Mouse (Mus musculus) mesoderm, embryonic 11.5 days (tissue): ENCODE data around the gene Hist2h2ab.
"Not testable (repeated sequence)": the region's sequence is repeated elsewhere in the genome, so short reads cannot be mapped to it uniquely, and the experiment has no call there.

Source experiments
- DNase-seq: peaks from one replicate; pipeline ENCODE4 v3.0.0-alpha.2; 2012; ENCODE audit warnings: low read depth, low spot score

The Hist2h2ab gene

DNA sequence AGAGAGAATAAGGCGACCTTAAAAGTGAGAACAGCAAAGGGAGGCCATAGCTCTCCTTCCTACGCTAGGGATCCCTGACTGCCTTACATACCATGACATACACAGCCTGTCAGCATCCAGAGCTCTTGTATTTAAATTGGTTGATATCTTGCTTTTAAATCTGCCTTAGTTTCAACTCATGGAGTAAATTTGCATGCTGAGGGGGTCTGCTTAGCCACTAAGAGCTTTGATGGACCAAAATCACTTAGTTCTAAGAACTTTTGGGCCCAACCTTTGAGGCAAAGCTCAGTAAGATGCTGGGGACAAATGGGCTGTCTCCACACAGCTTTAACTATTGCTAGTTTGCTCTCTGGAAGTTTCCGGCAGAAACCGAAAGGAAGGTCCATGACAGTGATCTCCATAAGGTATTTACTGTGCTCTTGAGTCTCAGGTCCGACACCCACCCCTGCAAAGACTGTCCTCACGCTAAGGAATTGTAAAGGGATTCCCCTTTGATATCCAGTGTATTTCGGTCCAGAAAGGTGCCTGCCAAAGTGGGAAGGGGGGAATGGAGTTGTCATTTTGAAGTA is 17.8 kb downstream of the Hist2h2ab start:
- DNase-seq: no peak

DNA sequence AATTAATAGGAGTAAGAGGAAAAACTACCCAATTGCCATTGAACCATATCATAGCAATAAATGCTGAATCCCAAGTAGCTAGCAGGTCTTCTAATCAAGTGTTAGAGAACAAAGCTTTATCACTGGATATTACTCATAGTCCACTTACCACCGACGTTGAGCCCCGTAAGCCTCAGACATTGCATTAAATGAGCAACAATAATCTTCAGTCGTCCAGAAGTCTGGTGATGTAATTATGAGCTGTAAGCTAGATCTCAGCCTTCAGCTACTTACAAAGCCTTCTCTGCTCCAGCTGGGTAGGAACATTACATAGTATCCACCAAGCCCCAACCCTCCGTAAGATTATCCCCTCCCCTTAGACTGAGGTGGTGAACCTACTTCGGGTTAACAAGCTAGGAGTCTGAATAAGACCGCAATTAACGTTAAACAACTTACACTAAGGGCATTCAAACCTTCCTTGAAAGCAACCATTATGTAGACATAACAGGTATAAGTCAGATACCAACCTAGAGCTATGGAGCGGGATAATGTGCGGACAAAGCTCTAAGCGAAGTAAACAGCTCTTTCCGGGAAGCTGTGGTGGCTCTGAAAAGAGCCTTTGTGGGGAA is 18.3 kb downstream of the Hist2h2ab start:
- no peak for DNase-seq

DNA sequence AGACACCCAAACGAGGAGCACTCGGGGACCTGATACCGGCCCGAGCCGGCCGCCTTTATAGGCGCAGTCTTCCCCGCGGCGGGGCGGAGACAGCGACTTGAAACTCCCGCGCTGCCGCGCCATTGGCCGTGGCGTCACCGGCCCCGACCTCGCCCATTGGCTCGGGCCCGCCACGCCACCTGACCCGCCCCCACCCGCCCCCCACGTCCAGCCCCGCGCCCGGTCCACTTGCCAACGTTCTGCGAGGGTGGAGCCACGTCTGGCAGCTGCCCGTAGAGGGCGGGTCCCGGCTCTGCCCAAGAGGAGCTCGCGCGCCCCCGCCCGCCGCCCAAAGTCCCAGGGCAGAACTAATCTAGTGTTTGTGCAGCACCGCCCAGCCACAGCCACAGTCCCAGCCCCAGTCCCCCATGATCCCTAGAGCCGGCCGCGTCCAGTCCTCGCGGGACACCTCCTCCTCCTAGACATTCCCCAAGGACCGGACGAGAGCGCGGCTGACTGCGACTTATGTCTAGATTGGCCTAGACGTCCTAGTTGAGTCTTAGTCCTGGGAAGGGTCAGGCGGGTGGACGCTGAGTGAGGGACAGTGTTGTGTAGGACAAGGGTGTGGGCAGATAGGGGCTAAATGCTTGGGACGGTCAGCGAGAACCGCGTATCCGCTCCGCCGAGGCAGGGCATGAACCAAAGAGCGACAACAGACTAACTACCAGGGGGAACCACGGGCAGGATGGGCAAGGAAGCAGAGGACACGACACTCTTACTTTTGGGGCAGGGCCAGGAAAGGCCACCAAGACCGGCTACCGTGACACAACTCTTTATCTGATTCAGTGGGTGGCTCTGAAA is 19.5 kb downstream of the Hist2h2ab start, which contains the start of gene Hist2h3c2:
TSS of gene Hist2h3c2 (minus strand) at position 174 of the 840 bp plus-strand sequence.
- DNase-seq: not testable (repeated sequence)

DNA sequence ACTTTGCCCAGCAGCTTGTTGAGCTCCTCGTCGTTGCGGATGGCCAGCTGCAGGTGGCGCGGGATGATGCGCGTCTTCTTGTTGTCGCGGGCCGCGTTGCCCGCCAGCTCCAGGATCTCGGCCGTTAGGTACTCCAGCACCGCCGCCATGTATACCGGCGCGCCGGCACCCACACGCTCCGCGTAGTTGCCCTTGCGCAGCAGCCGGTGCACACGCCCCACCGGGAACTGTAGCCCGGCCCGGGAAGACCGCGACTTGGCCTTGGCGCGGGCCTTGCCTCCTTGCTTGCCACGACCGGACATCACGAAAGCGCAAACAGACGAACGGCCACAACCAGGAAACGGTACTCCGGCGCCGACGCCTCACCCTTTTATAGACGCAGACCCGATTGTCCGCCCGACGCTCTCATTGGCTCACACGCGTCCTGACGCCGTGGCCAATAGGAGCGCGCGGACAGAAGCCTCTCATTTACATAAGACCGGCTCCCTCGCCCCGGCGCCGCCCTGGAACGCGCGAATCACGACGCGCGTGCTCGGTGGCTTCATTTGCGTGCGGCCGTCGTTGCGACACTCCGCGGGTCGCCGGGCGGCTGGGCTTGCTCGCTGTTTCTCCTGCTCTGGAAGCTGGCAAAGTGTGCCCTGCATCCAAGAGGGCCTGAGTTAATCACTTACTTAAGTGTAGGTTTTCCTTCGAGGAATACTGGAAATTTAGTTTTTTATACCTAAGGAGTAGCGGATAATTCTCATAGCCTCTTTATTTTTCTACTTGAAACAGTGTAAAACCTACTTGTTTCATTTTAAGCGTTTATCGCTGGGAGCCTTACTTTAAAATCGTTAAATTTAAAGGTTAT is 20.5 kb downstream of the Hist2h2ab start, which contains the start of gene Hist2h2aa2:
TSS of gene Hist2h2aa2 (minus strand) at position 328 of the 850 bp plus-strand sequence.
- DNase-seq: not testable (repeated sequence)

DNA sequence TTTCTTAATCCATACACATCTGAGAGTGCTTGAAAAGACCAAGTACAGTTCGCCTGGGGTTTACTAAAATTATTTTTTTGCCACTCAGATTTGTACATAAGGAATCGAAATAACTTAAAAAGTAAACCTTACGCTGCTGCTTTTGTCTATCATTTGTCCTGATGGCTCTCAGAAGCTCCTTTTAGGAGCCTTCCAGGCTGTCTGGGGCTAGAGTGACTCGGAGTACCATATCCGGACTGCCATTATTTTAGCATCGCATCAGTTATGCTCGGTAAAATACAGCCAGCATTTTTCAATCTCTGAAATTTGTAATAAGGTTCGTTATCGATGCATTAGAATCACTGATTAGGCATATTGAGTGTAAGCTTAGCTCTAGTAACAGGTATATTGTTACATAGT is 21.1 kb downstream of the Hist2h2ab start:
- no peak for DNase-seq

DNA sequence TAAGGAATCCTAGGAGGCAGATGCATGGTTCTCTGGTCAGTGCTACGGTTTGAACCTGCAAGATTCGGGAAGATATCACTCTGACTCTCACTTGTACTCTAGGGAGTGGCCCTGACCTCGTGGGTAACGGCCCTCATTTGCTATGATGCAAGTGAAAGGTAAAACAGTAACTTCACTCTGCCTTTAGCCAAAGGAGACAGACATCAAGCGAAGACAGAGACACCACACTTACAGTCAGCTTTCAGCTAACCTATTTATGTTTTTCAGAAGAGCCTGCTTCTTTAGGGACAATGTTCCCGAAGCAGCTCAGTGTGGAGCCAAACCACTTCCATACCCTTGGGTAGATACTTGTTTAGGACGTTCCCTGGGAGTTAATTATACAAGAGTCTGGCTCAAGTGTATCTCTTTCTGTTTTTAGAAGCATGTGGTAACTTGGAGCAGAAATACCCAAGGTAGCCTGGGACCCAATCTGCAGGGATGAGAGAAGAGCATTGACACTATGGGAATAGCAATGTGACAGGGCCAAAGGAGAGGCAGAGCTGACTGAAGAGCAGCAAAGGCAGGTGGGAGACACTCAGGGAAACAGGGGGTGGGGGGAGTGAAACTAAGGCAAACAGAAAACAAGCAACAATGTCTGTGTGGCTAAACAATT is 24.4 kb downstream of the Hist2h2ab start:
- no peak for DNase-seq

DNA sequence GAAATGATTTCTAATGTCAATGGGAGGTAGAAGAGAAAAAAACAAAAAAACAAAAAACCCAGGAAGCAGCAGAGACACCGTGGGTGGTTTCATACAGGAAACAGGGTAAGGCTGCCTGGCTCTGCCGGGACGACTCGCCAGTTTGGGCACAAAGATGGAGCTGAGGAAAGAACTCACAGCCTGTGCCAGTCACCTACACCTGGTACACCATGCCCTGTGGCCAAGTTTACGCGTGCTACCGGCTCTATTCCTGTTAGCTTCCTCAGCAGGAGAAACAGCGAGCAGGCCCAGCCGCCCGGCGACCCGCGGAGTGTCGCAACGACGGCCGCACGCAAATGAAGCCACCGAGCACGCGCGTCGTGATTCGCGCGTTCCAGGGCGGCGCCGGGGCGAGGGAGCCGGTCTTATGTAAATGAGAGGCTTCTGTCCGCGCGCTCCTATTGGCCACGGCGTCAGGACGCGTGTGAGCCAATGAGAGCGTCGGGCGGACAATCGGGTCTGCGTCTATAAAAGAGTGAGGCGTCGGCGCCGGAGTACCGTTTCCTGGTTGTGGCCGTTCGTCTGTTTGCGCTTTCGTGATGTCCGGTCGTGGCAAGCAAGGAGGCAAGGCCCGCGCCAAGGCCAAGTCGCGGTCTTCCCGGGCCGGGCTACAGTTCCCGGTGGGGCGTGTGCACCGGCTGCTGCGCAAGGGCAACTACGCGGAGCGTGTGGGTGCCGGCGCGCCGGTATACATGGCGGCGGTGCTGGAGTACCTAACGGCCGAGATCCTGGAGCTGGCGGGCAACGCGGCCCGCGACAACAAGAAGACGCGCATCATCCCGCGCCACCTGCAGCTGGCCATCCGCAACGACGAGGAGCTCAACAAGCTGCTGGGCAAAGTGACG is 25.6 kb downstream of the Hist2h2ab start, which contains the start of gene Hist2h2aa1:
TSS of gene Hist2h2aa1 (plus strand) at position 495 of the 884 bp plus-strand sequence.
- DNase-seq: peak; percentile 76

DNA sequence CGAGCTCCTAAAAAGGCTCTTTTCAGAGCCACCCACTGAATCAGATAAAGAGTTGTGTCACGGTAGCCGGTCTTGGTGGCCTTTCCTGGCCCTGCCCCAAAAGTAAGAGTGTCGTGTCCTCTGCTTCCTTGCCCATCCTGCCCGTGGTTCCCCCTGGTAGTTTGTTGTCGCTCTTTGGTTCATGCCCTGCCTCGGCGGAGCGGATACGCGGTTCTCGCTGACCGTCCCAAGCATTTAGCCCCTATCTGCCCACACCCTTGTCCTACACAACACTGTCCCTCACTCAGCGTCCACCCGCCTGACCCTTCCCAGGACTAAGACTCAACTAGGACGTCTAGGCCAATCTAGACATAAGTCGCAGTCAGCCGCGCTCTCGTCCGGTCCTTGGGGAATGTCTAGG is 26.4 kb downstream of the Hist2h2ab start:
- DNase-seq: not testable (repeated sequence)

DNA sequence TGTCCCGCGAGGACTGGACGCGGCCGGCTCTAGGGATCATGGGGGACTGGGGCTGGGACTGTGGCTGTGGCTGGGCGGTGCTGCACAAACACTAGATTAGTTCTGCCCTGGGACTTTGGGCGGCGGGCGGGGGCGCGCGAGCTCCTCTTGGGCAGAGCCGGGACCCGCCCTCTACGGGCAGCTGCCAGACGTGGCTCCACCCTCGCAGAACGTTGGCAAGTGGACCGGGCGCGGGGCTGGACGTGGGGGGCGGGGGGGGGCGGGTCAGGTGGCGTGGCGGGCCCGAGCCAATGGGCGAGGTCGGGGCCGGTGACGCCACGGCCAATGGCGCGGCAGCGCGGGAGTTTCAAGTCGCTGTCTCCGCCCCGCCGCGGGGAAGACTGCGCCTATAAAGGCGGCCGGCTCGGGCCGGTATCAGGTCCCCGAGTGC is 26.8 kb downstream of the Hist2h2ab start, which contains the start of gene Hist2h3c1:
TSS of gene Hist2h3c1 (plus strand) at position 259 of the 430 bp plus-strand sequence.
- DNase-seq: not testable (repeated sequence)

DNA sequence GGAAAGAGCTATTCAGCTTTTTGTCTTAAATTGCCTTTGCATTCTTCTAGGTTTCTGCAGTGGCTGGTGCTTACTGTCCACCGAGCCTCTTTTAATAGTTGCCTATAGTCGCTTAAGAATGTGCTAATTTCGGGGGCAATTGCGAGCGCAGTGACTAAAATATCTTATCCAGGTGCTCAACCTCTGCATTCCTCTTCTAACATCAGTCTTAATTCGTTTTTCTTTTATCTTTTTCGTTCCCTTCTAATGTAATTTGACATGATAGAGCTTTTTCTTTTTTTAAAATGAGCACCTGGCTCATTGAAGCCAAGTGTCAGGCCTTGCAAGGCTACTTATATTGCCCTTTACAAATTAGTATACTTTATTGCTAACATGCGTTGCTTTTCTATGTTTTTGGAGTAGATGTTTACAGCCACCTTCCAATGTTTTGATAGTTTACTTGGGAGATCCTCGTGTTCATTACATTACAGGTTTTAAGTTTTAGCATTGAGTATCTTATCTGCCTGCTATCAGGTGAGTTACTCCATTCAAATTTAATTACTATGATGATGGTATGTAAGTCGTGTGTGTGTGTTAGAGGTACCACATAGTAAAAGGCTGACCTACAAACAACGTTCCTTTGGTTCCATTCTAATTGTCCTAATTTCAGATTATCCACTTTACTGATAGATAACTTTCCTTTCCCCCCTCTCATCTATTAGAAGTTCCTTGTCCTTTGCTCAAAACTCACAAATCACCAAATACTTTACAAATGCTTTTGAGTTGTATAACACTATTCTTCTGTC is 27.9 kb downstream of the Hist2h2ab start:
- no peak for DNase-seq

DNA sequence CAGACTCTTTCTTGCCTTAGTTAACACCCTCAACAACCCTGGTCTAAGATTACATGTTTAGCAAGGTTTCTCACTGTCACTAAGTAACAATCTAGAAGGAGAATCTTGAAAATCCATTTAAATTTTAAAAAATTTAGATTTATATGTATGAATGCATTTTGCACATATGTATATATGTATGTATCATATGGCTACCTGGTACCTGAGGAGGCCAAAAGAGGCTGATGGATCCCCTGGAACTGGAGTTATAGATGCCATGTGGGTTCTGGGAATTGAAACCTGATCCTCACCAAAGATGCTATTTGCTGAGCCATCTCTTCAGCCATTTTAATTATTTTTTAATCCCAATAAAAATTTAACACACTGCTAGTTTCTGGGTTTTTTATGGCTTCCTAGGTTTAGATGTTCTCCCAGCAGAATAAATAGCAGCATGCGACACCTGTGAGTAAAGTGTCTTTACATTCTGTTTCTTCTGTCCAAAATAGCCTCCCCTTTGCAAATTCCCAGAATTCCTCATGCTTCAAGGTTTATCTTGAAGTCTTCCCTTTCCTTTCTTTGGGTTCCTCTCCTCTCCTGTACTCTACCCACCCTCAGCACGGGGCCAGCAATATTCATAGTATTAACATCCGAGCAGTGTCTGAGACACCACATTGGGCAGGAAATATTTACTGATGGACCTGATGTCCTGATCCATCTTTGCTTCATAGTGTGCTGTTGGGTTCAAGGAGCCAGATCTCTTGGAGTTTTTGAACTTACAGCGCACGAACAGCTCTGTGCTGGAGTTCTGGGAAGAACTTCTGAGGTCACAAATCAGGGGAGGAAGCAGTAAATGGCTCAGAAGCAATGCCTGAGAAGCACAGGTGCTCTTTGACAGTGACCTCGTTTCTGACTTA is 28.7 kb downstream of the Hist2h2ab start:
- DNase-seq: no peak

DNA sequence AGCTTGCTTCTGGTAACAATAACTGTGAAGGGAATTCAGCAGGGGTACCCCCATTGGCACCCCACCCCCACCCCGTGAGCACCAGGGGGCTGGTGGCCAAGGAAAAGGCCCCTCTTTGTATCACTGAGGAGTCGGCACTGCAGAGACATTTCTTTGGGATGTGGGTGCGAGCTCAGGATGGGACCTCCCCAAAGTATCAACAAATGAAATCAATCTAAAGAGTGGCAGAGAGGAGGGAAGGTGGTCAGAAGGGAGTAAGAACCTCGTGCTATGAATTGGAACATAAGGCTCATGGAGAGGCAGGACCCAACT is 29.3 kb downstream of the Hist2h2ab start:
- no peak for DNase-seq

DNA sequence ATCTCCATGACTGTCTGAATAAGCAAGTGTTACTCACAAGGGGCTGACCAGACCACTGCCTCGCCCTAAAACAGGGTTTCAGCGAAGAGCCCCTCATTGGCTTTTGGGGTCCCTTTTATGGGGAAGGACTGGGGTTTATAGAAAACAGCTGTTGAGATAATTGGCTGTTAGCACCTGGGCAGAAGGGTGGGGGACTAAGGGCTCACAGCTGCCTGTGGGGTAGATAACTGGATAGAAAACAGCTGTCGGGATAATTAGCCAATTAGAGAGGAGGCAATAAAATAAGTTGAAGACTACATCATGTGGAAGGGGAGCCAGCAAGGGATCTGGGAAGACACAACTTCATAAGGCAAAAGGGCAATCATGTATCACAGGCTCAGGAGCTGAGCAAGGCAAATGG is 31.2 kb downstream of the Hist2h2ab start:
- DNase-seq: no peak

DNA sequence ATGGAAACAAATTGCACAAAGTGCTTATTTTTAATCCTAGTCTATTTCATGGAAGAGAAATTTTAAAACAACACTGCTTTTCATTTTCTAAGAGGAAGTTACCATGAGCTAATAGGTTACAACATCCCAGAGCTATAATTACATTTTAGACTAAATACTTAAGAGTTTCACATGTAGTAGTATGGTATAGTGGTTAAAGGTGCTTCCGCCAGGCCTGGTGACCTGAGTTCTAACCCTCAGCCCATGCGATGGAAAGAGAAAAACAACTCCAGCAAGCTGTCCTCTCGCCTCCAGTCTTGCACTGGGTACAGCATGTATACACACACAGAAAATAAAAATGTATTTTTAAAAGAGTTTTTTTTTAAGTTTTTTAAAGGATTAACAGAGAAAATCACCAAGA is 32.1 kb downstream of the Hist2h2ab start:
- no peak for DNase-seq

DNA sequence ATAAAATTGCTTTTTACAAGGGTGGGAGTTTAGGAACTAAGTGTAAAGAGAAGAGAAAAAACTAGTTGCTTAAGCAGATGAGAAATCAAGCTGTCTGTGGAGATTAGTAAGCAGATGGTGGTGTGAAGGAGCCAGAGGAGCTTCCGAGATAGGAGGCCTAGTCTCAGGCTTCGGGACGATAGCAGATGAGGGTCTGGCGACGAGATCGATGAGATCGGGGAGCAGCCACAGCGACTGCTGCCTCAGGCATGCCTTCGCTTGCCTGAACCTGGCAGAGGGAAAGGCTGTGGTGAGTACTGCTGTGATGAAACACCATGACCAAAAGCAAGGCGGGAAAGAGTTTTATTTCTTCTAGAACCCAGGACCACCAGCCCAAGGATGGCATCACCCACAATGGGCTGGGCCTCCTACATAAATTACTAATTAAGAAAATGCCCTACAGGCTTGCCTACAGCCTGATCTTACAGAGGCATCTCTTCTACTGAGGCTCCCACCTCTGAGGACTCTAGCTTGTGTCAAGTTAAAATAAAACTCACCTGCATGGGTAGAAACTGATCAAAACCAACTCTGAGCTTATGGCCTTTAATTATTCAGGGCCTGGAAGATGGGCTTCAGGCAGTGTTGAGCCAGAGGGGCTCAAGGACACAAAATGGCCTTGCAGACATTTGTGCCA is 35.2 kb downstream of the Hist2h2ab start:
- DNase-seq: no peak

DNA sequence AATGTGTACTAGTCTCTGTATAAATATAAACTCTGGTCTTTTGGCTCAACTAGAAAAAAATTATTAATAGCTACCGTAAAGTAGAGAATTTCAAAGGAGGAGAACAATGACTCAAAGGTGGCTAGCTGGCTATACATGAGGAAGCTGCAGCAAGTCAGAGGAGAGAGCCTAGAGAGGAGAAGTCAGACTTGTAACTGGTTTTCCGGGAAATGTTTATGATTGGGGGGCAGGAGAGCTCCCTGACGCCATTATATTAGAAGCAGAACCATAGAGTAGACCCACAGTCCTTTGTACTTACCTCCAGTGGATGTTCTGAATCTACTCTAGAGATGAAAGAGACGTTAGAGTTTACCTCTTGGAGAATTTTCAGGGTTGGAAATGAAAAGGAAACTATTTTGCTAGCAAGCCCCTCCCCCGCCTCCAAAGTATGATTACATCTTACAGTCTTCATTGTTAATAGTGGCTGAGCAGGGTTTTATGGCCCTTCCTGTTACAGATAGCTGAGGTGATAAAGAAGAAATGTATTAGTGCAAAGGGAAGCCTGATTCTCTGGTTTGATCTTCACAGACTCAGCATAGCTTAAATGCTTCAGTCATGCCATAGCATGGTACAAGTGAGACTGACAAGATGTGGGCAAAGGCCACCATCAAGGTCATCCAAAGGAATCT is 36.4 kb downstream of the Hist2h2ab start:
- no peak for DNase-seq

DNA sequence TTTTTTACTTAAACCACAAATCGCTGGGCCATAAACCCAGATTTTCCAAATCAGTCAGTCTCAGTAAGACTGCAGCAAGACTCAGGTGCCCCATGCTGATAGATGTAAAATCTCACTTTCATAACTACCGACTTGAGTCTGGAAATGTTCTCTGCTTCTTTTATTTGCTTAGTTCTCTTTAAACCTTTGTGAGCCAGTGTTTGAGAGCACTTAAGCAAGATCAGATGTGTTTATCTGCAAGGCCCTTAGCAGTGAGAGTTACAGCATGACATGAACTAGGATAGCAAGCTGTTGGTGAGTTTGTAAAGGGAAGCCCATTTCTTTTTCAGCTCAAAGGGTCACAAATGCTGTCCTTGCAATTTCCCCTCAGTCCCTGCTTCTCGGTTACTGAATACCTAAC is 37.5 kb downstream of the Hist2h2ab start:
- DNase-seq: no peak
